Mouse (Mus musculus): Measurements from ENCODE around the gene Slc31a1. TPM values are rescaled to one million over a fixed set of nuclear protein-coding genes. Genes with fewer than 3 reads are reported as not detected.

Slc31a1 gene
- polyA plus RNA-seq (2017; shearing (Covaris generic)): 15.6 TPM

GRCm38 (mm10) chr4:62360088-62360804, at the start of gene Slc31a1, which contains the start of gene Fkbp15:
Slc31a1 (plus strand) TSS chr4:62360727.
Fkbp15 (minus strand) TSS chr4:62360548.

GRCm38 (mm10) chr4:62408601-62409282, 48.2 kb downstream of the Slc31a1 start, which contains the start of the genes Cdc26 and Prpf4:
Cdc26 (minus strand) TSS chr4:62408642.
Prpf4 (plus strand) TSS chr4:62408797.

GRCm38 (mm10) chr4:62435081-62435480, 74.6 kb downstream of the Slc31a1 start, which contains the start of gene Rnf183:
Rnf183 (minus strand) TSS chr4:62435252.

Other genes with a start within 250 kb of the Slc31a1 start
- gene Mup21, start 209.9 kb upstream of the Slc31a1 start, polyA plus RNA-seq (2017; shearing (Covaris generic)): not detected
- gene Zfp37, start 129.7 kb upstream of the Slc31a1 start, polyA plus RNA-seq (2017; shearing (Covaris generic)): 0.36 TPM
- 7.5 TPM for gene Slc31a2, start 98.2 kb upstream of the Slc31a1 start, polyA plus RNA-seq (2017; shearing (Covaris generic))
- 46.1 TPM for gene Fkbp15, start 179 bp upstream of the Slc31a1 start, polyA plus RNA-seq (2017; shearing (Covaris generic))
- gene Cdc26, start 47.9 kb downstream of the Slc31a1 start, polyA plus RNA-seq (2017; shearing (Covaris generic)): 52.7 TPM
- 24.6 TPM for gene Prpf4, start 48.1 kb downstream of the Slc31a1 start, polyA plus RNA-seq (2017; shearing (Covaris generic))
- gene Rnf183, start 74.5 kb downstream of the Slc31a1 start, polyA plus RNA-seq (2017; shearing (Covaris generic)): not detected
- 1.2 TPM for gene Wdr31, start 110.2 kb downstream of the Slc31a1 start, polyA plus RNA-seq (2017; shearing (Covaris generic))
- gene Bspry, start 119.3 kb downstream of the Slc31a1 start, polyA plus RNA-seq (2017; shearing (Covaris generic)): 15.7 TPM
- gene Hdhd3, start 142.7 kb downstream of the Slc31a1 start, polyA plus RNA-seq (2017; shearing (Covaris generic)): 0.62 TPM
- 25.7 TPM for gene Alad, start 159.2 kb downstream of the Slc31a1 start, polyA plus RNA-seq (2017; shearing (Covaris generic))
- 14.8 TPM for gene Pole3, start 164.3 kb downstream of the Slc31a1 start, polyA plus RNA-seq (2017; shearing (Covaris generic))
- gene 4933430I17Rik, start 164.6 kb downstream of the Slc31a1 start, polyA plus RNA-seq (2017; shearing (Covaris generic)): not detected
- 69.2 TPM for gene Rgs3, start 199.1 kb downstream of the Slc31a1 start, polyA plus RNA-seq (2017; shearing (Covaris generic))